Mouse (Mus musculus): ENCODE results near the gene Klc1. TPM values are rescaled to one million over a fixed set of nuclear protein-coding genes. Genes with fewer than 3 reads are reported as not detected.
A peak's percentile ranks its signal among the peaks of the same experiment; 100 is the strongest.

Klc1 gene
- polyA plus RNA-seq, 1 experiment from 2014 or later, result 598 TPM

DNA sequence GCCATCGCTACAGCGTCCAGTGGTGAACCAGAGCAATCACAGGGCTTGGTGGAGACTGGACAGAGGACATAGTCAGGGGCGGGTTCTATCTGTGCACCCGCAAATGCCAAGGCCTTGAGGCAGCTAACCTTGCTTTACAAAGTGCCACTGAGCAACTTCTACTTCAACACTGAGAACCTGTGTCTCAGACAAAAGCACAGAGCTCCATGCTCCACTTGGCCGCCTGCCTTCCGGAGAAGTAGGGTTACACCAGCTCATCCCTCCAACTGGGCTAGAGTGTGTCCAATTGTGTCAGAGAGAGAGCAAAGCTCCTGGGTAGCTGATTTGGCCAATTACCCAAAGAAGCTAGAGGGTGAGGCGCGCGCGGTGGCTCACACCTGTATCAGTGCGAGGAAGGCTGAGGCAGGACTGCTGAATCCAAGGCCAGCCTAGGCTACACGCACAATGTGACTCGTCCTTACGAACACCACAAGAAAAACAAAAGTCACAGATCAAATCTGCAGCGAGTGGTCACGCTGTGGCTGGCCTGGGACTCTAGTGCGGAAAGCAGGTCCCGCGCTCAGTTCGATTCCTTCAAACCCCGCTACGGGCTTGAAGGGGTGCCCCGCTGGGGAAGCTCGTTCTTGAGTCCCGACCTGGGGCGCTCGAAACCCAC is 54.6 kb downstream of the Klc1 start:
- Histone ChIP-seq H3K9ac (replicated peaks; ENCODE audit: low read depth, low read length) (peak overlapping the region; percentile 46), H3K27ac (ENCODE audit: low read depth, low read length) (no peak overlapping the region), H3K4me2 (ENCODE audit: low read depth, low read length) (peak overlapping the region; percentile 75), H3K9me3 (ENCODE audit: control insufficient read depth, low read length) (no peaks in the 10 kb centered on the region), H3K4me3 (ENCODE audit: low read depth, low read length) (peak overlapping the region; percentile 80), H3K4me1 (ENCODE audit: control insufficient read depth, insufficient read depth, low read length) (peaks cover 13% of the 10 kb centered on the region; the same call in 1 of the 2 replicates), H3K36me3 (ENCODE audit: control insufficient read depth, insufficient read depth, low read length) (no peaks in the 10 kb centered on the region), H3K27me3 (ENCODE audit: control insufficient read depth, insufficient read depth, low read length) (no peaks in the 10 kb centered on the region)
- WGBS, result 3% methylated on average over 27 of the region's 27 CpGs
- peak; percentile 3; the same call in 1 of the 2 replicates for ATAC-seq (ENCODE audit: low read depth)

DNA sequence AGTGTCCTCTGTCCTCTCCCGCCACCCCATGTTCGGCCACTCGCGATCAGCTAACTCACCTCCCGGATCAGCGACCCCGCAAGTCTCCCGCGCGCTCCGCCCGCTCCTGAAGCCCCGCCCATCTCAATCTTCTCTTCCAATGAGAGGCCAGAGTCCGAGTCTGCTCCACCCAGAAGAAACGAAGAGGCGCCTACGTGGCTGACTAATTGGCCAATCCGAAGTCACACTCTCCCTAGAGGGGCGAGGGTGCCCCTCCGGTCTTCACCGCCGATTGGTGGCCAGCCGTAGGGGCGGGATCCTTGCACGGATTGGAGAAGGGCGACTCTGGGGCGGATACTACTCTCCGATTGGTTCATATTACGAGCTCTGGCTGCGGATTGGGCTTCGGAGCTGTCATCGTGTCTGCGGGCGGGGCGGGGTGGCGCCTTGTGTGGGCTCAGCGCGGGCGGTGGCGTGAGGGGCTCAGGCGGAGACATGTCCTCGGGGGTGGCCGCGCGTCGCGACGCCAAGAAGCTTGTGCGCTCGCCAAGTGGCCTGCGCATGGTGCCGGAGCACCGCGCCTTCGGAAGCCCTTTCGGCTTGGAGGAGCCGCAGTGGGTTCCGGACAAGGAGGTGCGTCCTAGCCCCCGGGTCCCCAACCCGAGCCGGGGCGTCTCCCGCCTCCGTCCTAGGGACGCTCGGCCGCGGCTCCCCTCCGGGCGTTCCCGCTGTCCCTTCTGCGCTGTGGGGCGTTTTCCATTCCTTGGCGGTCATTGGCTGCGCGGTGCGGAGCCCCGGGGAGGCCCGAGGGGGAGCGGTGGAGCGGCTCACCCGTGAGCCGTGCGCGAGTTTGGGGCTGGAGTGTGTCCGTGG is 55.3 kb downstream of the Klc1 start, which contains the start of the genes Xrcc3 and Zfyve21:
Gene Xrcc3, minus strand, starts transcription at position 108 of the 852 bp plus-strand sequence.
Gene Zfyve21, plus strand, starts transcription at position 405 of the 852 bp plus-strand sequence.
- Histone ChIP-seq H3K27ac (ENCODE audit: low read depth, low read length) (peak within 1 kb of the TSS; percentile 81), H3K36me3 (ENCODE audit: control insufficient read depth, insufficient read depth, low read length) (no peaks in the 10 kb centered on the region), H3K4me3 (ENCODE audit: low read depth, low read length) (peak within 1 kb of the TSS; percentile 80), H3K9ac (replicated peaks; ENCODE audit: low read depth, low read length) (peak within 1 kb of the TSS; percentile 65), H3K27me3 (ENCODE audit: control insufficient read depth, insufficient read depth, low read length) (no peaks in the 10 kb centered on the region), H3K4me1 (ENCODE audit: control insufficient read depth, insufficient read depth, low read length) (peaks cover 13% of the 10 kb centered on the region; the same call in 1 of the 2 replicates), H3K9me3 (ENCODE audit: control insufficient read depth, low read length) (no peaks in the 10 kb centered on the region), H3K4me2 (ENCODE audit: low read depth, low read length) (peak within 1 kb of the TSS; percentile 90)
- peak; percentile 99 for ATAC-seq (ENCODE audit: low read depth)
- WGBS, result under 1% methylated on average over 73 of the region's 87 CpGs

DNA sequence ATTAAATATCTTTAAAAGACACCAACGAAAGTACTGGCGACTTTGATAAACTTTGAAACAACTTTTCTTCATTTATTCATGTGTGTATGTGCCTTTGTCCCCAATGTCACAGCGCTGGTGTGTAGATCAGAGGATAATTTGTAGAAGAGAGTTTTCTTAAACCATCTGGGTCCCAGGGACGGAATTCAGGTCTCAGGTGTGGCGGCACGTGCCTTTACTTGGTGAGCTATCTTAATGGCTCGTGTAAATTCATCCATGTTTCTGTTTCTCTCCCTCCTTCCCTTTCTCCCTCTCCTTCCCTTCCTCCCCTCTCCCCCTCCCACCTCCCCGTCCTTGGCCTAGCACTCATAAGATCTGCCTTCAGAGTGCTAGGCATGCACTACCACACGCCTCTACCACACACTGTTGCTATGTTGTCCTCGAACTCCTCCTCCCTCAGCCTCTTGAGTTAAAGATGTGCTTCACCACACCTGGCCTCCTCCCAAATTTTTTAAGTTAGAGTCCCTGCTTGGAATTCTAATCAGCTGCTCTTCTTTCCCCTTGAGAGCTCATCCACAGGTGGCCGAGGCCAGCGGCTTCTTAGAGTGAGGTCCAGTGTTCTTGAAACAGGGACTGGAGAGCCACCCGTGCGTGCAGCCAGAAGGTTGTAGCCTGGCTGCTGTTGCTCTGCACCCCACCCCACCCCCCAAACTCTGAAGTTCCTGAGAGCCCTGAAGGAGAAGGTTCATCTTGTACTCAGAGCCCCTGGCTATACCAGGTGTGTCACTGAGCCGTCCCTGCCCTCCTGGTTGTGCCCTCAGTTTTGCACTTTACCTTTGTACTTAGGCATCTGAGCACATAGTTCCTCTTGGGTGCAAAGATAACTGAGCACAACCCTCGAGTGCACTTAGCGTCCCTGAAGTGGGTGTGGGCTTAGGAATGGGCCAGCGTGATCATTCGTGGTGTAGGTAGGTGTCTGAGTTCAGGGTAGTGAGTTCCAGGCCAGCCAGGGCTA is 56.4 kb downstream of the Klc1 start:
- Histone ChIP-seq H3K4me2 (ENCODE audit: low read depth, low read length) (peak overlapping the region; percentile 90), H3K4me3 (ENCODE audit: low read depth, low read length) (peak overlapping the region; percentile 80), H3K27me3 (ENCODE audit: control insufficient read depth, insufficient read depth, low read length) (no peaks in the 10 kb centered on the region), H3K9ac (replicated peaks; ENCODE audit: low read depth, low read length) (peak overlapping the region; percentile 65), H3K27ac (ENCODE audit: low read depth, low read length) (peak overlapping the region; percentile 81; the same call in 1 of the 2 replicates), H3K4me1 (ENCODE audit: control insufficient read depth, insufficient read depth, low read length) (peaks cover 13% of the 10 kb centered on the region; the same call in 1 of the 2 replicates), H3K9me3 (ENCODE audit: control insufficient read depth, low read length) (no peaks in the 10 kb centered on the region), H3K36me3 (ENCODE audit: control insufficient read depth, insufficient read depth, low read length) (no peaks in the 10 kb centered on the region)
- no peak for ATAC-seq (ENCODE audit: low read depth)
- WGBS, result 33% methylated on average over 19 of the region's 19 CpGs

DNA sequence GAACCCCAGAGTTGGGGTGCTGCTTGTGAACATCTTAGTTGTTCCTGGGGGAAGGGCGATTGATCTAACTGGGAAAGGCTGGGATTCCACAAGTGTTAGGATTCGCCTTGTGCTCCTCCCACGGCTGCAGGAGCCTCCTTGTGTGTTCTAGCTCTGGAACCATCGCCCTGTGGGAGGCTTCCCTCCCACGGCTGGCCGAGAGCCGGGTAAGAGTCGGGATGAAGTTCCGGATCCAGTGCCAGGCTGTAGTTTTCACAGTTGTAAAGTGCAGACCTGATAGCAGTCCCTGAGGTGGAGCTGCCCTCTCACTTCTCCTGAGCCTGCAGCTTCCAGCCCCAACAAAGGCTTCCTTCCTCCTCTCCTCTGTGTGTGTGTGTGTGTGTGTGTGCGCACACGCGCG is 57.9 kb downstream of the Klc1 start:
- no peaks in the 10 kb centered on the region for H3K9me3 ChIP-seq (ENCODE audit: control insufficient read depth, low read length)
- H3K4me2 ChIP-seq (ENCODE audit: low read depth, low read length), result no peak overlapping the region; the same call in 1 of the 2 replicates
- H3K36me3 ChIP-seq (ENCODE audit: control insufficient read depth, insufficient read depth, low read length), result no peaks in the 10 kb centered on the region
- no peak overlapping the region for H3K9ac ChIP-seq (replicated peaks; ENCODE audit: low read depth, low read length)
- no peak for ATAC-seq (ENCODE audit: low read depth)
- H3K27ac ChIP-seq (ENCODE audit: low read depth, low read length), result no peak overlapping the region
- H3K4me1 ChIP-seq (ENCODE audit: control insufficient read depth, insufficient read depth, low read length), result peaks cover 13% of the 10 kb centered on the region; the same call in 1 of the 2 replicates
- no peaks in the 10 kb centered on the region for H3K27me3 ChIP-seq (ENCODE audit: control insufficient read depth, insufficient read depth, low read length)
- 58% methylated on average over 13 of the region's 13 CpGs for WGBS
- no peak overlapping the region for H3K4me3 ChIP-seq (ENCODE audit: low read depth, low read length)

DNA sequence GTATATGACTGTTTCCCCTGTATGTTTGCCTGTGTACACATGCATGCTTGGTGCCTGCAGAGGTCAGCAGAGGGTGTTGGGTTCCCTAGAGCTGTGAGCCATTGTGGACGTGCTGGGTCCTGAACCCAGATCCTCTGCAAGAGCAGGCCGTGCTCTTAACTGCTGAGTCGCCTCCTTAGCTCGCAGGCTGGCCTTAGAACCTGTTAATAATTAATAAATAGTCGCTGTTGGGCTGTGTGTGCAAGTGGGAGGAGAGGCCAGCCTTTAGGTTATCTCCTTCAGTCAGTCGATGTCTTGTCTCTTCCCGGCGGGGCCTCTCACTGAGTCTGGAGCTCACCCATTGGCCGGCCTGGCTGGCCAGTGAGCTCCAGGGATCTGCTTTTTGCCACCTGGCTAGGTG is 58.3 kb downstream of the Klc1 start:
- Histone ChIP-seq H3K36me3 (ENCODE audit: control insufficient read depth, insufficient read depth, low read length) (no peaks in the 10 kb centered on the region), H3K4me3 (ENCODE audit: low read depth, low read length) (no peak overlapping the region), H3K27ac (ENCODE audit: low read depth, low read length) (no peak overlapping the region), H3K9me3 (ENCODE audit: control insufficient read depth, low read length) (no peaks in the 10 kb centered on the region), H3K4me2 (ENCODE audit: low read depth, low read length) (no peak overlapping the region), H3K27me3 (ENCODE audit: control insufficient read depth, insufficient read depth, low read length) (no peaks in the 10 kb centered on the region), H3K9ac (replicated peaks; ENCODE audit: low read depth, low read length) (no peak overlapping the region), H3K4me1 (ENCODE audit: control insufficient read depth, insufficient read depth, low read length) (peaks cover 13% of the 10 kb centered on the region; the same call in 1 of the 2 replicates)
- ATAC-seq (ENCODE audit: low read depth), result no peak
- 67% methylated on average over 9 of the region's 9 CpGs for WGBS

DNA sequence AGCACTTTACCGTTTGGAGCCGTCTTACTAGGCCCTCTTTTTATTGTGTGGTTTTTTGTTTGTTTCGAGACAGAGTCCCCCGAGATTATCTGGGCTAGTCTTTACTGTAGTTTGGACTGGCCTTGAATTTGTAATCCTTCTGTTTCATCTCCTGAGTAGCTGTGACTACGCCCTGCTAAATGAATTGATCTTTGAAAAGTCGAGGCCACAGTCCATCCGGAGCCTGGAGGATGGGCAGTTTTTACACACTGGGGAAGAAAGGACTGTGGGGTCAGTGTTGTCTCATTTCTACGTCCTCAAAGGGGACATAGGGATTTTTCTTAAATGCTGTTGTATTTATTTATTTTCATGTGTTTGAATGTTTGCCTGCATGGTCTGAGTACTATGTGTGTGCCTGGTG is 59.3 kb downstream of the Klc1 start:
- no peak for ATAC-seq (ENCODE audit: low read depth)

DNA sequence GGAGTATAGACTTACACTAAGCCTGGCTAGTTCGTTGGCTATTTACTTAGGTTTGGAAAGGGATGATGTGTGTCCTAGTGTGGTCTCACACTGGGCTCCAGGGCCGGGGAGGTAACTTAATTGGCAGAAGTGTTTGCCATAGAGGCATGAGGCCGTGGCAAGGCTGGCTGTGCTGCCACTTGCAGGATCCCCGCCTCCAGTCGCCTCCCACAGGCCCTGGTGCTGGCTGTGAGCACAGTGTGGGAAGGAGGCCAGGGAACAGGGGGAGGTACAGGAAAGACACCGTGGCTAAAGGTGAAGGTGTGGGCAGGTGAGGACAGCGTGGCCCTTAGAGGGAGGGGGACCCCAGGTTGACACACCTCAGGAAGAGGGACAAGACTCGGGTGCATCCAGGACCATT is 61.3 kb downstream of the Klc1 start:
- H3K9me3 ChIP-seq (ENCODE audit: control insufficient read depth, low read length), result no peaks in the 10 kb centered on the region
- H3K27ac ChIP-seq (ENCODE audit: low read depth, low read length), result no peak overlapping the region
- peaks cover 11% of the 10 kb centered on the region; the same call in 1 of the 2 replicates for H3K36me3 ChIP-seq (ENCODE audit: control insufficient read depth, insufficient read depth, low read length)
- H3K4me2 ChIP-seq (ENCODE audit: low read depth, low read length), result no peak overlapping the region
- H3K9ac ChIP-seq (replicated peaks; ENCODE audit: low read depth, low read length), result no peak overlapping the region
- 79% methylated on average over 8 of the region's 8 CpGs for WGBS
- H3K4me1 ChIP-seq (ENCODE audit: control insufficient read depth, insufficient read depth, low read length), result peaks cover 5% of the 10 kb centered on the region; the same call in 1 of the 2 replicates
- no peaks in the 10 kb centered on the region for H3K27me3 ChIP-seq (ENCODE audit: control insufficient read depth, insufficient read depth, low read length)
- no peak overlapping the region for H3K4me3 ChIP-seq (ENCODE audit: low read depth, low read length)
- ATAC-seq (ENCODE audit: low read depth), result no peak

More for the DNA sequence above, 59.3 kb downstream of the Klc1 start:
- Histone ChIP-seq H3K9me3 (ENCODE audit: control insufficient read depth, low read length) (no peaks in the 10 kb centered on the region), H3K4me1 (ENCODE audit: control insufficient read depth, insufficient read depth, low read length) (peaks cover 12% of the 10 kb centered on the region; the same call in 1 of the 2 replicates), H3K36me3 (ENCODE audit: control insufficient read depth, insufficient read depth, low read length) (no peaks in the 10 kb centered on the region), H3K27ac (ENCODE audit: low read depth, low read length) (no peak overlapping the region), H3K27me3 (ENCODE audit: control insufficient read depth, insufficient read depth, low read length) (no peaks in the 10 kb centered on the region), H3K4me3 (ENCODE audit: low read depth, low read length) (no peak overlapping the region), H3K9ac (replicated peaks; ENCODE audit: low read depth, low read length) (no peak overlapping the region), H3K4me2 (ENCODE audit: low read depth, low read length) (no peak overlapping the region)
- 93% methylated on average over 8 of the region's 8 CpGs for WGBS

DNA sequence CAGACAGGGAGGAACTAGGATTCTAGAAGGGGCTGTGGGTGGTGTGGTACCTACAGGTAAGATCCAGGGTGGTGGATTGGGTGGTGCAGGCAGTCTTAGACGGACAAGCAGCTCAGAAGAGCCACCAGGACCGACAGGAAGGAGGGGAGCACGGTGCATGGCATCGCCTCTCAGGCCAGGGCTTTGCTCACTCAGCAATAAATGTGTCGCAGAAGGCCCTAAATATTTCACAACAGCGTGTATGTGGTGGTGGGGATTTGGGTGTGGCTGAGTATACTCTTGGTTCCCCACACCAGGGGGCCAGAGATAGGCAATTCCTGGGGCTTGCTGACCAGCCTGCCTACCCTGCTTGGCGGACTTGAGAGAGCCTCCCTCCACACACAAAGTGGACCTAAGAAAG is 62.1 kb downstream of the Klc1 start:
- Histone ChIP-seq H3K9ac (replicated peaks; ENCODE audit: low read depth, low read length) (no peak overlapping the region), H3K36me3 (ENCODE audit: control insufficient read depth, insufficient read depth, low read length) (peaks cover 19% of the 10 kb centered on the region; the same call in 1 of the 2 replicates), H3K27ac (ENCODE audit: low read depth, low read length) (no peak overlapping the region), H3K4me1 (ENCODE audit: control insufficient read depth, insufficient read depth, low read length) (no peaks in the 10 kb centered on the region), H3K27me3 (ENCODE audit: control insufficient read depth, insufficient read depth, low read length) (no peaks in the 10 kb centered on the region), H3K9me3 (ENCODE audit: control insufficient read depth, low read length) (no peaks in the 10 kb centered on the region), H3K4me3 (ENCODE audit: low read depth, low read length) (no peak overlapping the region), H3K4me2 (ENCODE audit: low read depth, low read length) (no peak overlapping the region)
- 86% methylated on average over 7 of the region's 7 CpGs for WGBS
- ATAC-seq (ENCODE audit: low read depth), result no peak
